Mouse (Mus musculus): Measurements from ENCODE around the gene Neurod2. TPM values are rescaled to one million over a fixed set of nuclear protein-coding genes. Genes with fewer than 3 reads are reported as not detected.

The Neurod2 gene
- polyA plus RNA-seq, 1 experiment from 2014 or later = 0.09 TPM

- WGBS = under 1% methylated on average over 18 of the region's 19 CpGs
- H3K9me3 ChIP-seq = no peaks in the 10 kb centered on the region
- no peaks in the 10 kb centered on the region for H3K36me3 ChIP-seq
- peak overlapping the region; percentile 22; the same call in 1 of the 2 replicates for H3K9ac ChIP-seq
- no peak overlapping the region for H3K27ac ChIP-seq
- peak overlapping the region; percentile 53 for H3K4me3 ChIP-seq (replicated peaks)
- peak overlapping the region; percentile 100 for H3K4me2 ChIP-seq
- ATAC-seq (ENCODE audit: insufficient read depth, low FRiP score, low read depth) = no peak
- H3K4me1 ChIP-seq = peaks cover 32% of the 10 kb centered on the region
- H3K27me3 ChIP-seq (replicated peaks) = peaks cover 82% of the 10 kb centered on the region
These were observed 9.6 kb upstream of the Neurod2 start for GRCm38 (mm10) chr11:98339071-98339501.

GRCm38 (mm10) chr11:98338507-98338961 lies 9.1 kb upstream of the Neurod2 start:
- Histone ChIP-seq H3K27ac (no peak overlapping the region), H3K9me3 (no peaks in the 10 kb centered on the region), H3K36me3 (no peaks in the 10 kb centered on the region), H3K9ac (peak overlapping the region; percentile 22; the same call in 1 of the 2 replicates), H3K27me3 (replicated peaks) (peaks cover 84% of the 10 kb centered on the region), H3K4me2 (peak overlapping the region; percentile 100), H3K4me3 (replicated peaks) (peak overlapping the region; percentile 53), H3K4me1 (peaks cover 36% of the 10 kb centered on the region)
- under 1% methylated on average over 53 of the region's 57 CpGs for WGBS
- ATAC-seq (ENCODE audit: insufficient read depth, low FRiP score, low read depth) = no peak

- H3K9ac ChIP-seq = no peak overlapping the region
- WGBS = 20% methylated on average over 13 of the region's 13 CpGs
- H3K27me3 ChIP-seq (replicated peaks) = peaks cover 96% of the 10 kb centered on the region
- peaks cover 26% of the 10 kb centered on the region for H3K4me1 ChIP-seq
- H3K36me3 ChIP-seq = no peaks in the 10 kb centered on the region
- H3K9me3 ChIP-seq = no peaks in the 10 kb centered on the region
- H3K4me3 ChIP-seq (replicated peaks) = no peak overlapping the region
- ATAC-seq (ENCODE audit: insufficient read depth, low FRiP score, low read depth) = no peak
- no peak overlapping the region for H3K4me2 ChIP-seq
- H3K27ac ChIP-seq = no peak overlapping the region
These were observed 7.0 kb upstream of the Neurod2 start for GRCm38 (mm10) chr11:98336245-98337107.

- no peak overlapping the region for H3K4me3 ChIP-seq (replicated peaks)
- no peak overlapping the region for H3K9ac ChIP-seq
- no peak overlapping the region for H3K4me2 ChIP-seq
- H3K4me1 ChIP-seq = peaks cover 26% of the 10 kb centered on the region
- H3K27ac ChIP-seq = no peak overlapping the region
- no peaks in the 10 kb centered on the region for H3K9me3 ChIP-seq
- H3K36me3 ChIP-seq = no peaks in the 10 kb centered on the region
- 6% methylated on average over 9 of the region's 9 CpGs for WGBS
- H3K27me3 ChIP-seq (replicated peaks) = peaks cover 99% of the 10 kb centered on the region
- no peak for ATAC-seq (ENCODE audit: insufficient read depth, low FRiP score, low read depth)
These were observed 5.8 kb upstream of the Neurod2 start for GRCm38 (mm10) chr11:98335250-98335649.

- Histone ChIP-seq H3K9ac (no peak overlapping the region), H3K4me1 (peaks cover 22% of the 10 kb centered on the region), H3K4me2 (peak overlapping the region; percentile 46), H3K27ac (no peak overlapping the region), H3K9me3 (no peaks in the 10 kb centered on the region), H3K4me3 (replicated peaks) (peak overlapping the region; percentile 14), H3K27me3 (replicated peaks) (peaks cover 99% of the 10 kb centered on the region), H3K36me3 (no peaks in the 10 kb centered on the region)
- 4% methylated on average over 35 of the region's 41 CpGs for WGBS
- no peak for ATAC-seq (ENCODE audit: insufficient read depth, low FRiP score, low read depth)
These were observed 4.7 kb upstream of the Neurod2 start for GRCm38 (mm10) chr11:98333981-98334741.

GRCm38 (mm10) chr11:98333263-98333696 lies 3.8 kb upstream of the Neurod2 start:
- no peak for ATAC-seq (ENCODE audit: insufficient read depth, low FRiP score, low read depth)
- no peaks in the 10 kb centered on the region for H3K36me3 ChIP-seq
- no peak overlapping the region for H3K27ac ChIP-seq
- peaks cover 21% of the 10 kb centered on the region for H3K4me1 ChIP-seq
- H3K27me3 ChIP-seq (replicated peaks) = peaks cover 99% of the 10 kb centered on the region
- H3K4me3 ChIP-seq (replicated peaks) = no peak overlapping the region
- no peak overlapping the region for H3K9ac ChIP-seq
- WGBS = 77% methylated on average over 10 of the region's 10 CpGs
- no peak overlapping the region for H3K4me2 ChIP-seq
- H3K9me3 ChIP-seq = no peaks in the 10 kb centered on the region

GRCm38 (mm10) chr11:98332841-98333240 lies 3.4 kb upstream of the Neurod2 start:
- Histone ChIP-seq H3K4me1 (peaks cover 25% of the 10 kb centered on the region), H3K4me3 (replicated peaks) (no peak overlapping the region), H3K9me3 (no peaks in the 10 kb centered on the region), H3K27me3 (replicated peaks) (peaks cover 99% of the 10 kb centered on the region), H3K9ac (no peak overlapping the region), H3K4me2 (no peak overlapping the region), H3K36me3 (no peaks in the 10 kb centered on the region), H3K27ac (no peak overlapping the region)
- 72% methylated on average over 4 of the region's 4 CpGs for WGBS
- no peak for ATAC-seq (ENCODE audit: insufficient read depth, low FRiP score, low read depth)

- WGBS = 82% methylated on average over 3 of the region's 3 CpGs
- Histone ChIP-seq H3K4me3 (replicated peaks) (no peak overlapping the region), H3K27me3 (replicated peaks) (peaks cover 99% of the 10 kb centered on the region), H3K9ac (no peak overlapping the region), H3K27ac (no peak overlapping the region), H3K9me3 (no peaks in the 10 kb centered on the region), H3K36me3 (no peaks in the 10 kb centered on the region), H3K4me1 (peaks cover 31% of the 10 kb centered on the region), H3K4me2 (no peak overlapping the region)
- no peak for ATAC-seq (ENCODE audit: insufficient read depth, low FRiP score, low read depth)
These were observed 2.7 kb upstream of the Neurod2 start for GRCm38 (mm10) chr11:98332186-98332585.

- ATAC-seq (ENCODE audit: insufficient read depth, low FRiP score, low read depth) = no peak
- peaks cover 35% of the 10 kb centered on the region for H3K4me1 ChIP-seq
- no peak overlapping the region for H3K4me2 ChIP-seq
- H3K27me3 ChIP-seq (replicated peaks) = peaks cover 99% of the 10 kb centered on the region
- no peak overlapping the region for H3K27ac ChIP-seq
- no peak overlapping the region for H3K4me3 ChIP-seq (replicated peaks)
- 10% methylated on average over 1 of the region's 1 CpGs for WGBS
- H3K9ac ChIP-seq = no peak overlapping the region
- H3K9me3 ChIP-seq = no peaks in the 10 kb centered on the region
- H3K36me3 ChIP-seq = no peaks in the 10 kb centered on the region
These were observed 2.0 kb upstream of the Neurod2 start for GRCm38 (mm10) chr11:98331401-98331800.

GRCm38 (mm10) chr11:98330745-98331204 lies 1.3 kb upstream of the Neurod2 start:
- 42% methylated on average over 2 of the region's 2 CpGs for WGBS
- no peaks in the 10 kb centered on the region for H3K9me3 ChIP-seq

GRCm38 (mm10) chr11:98329960-98330744 lies 704 bp upstream of the Neurod2 start:
- Histone ChIP-seq H3K4me1 (peaks cover 34% of the 10 kb centered on the region), H3K27me3 (replicated peaks) (peaks cover 97% of the 10 kb centered on the region), H3K27ac (no peak overlapping the region), H3K9me3 (no peaks in the 10 kb centered on the region), H3K4me2 (no peak overlapping the region), H3K36me3 (no peaks in the 10 kb centered on the region), H3K9ac (no peak overlapping the region), H3K4me3 (replicated peaks) (no peak overlapping the region)
- 38% methylated on average over 9 of the region's 9 CpGs for WGBS
- ATAC-seq (ENCODE audit: insufficient read depth, low FRiP score, low read depth) = no peak

More at GRCm38 (mm10) chr11:98330745-98331204, 1.3 kb upstream of the Neurod2 start:
- Histone ChIP-seq H3K4me1 (peaks cover 35% of the 10 kb centered on the region), H3K4me2 (no peak overlapping the region), H3K36me3 (no peaks in the 10 kb centered on the region), H3K27ac (no peak overlapping the region), H3K4me3 (replicated peaks) (no peak overlapping the region), H3K27me3 (replicated peaks) (peaks cover 97% of the 10 kb centered on the region), H3K9ac (no peak overlapping the region)
- no peak for ATAC-seq (ENCODE audit: insufficient read depth, low FRiP score, low read depth)
